Mouse (Mus musculus) stomach, postnatal 0 days (tissue): ENCODE measurements at regions not wholly inside any gene's neighbourhood (a gene's known extent, or its start where the extent isn't known, plus 50 kb on each side); places are given as distances from the start of the nearest gene placed in this dataset.

ENCODE experiments used
- ATAC-seq: fragments of 200-750 bp; cut with Nextera tagmentation; 2 replicates; pipeline ENCODE4 v1.8.0; 2017; ENCODE audit not compliant: low FRiP score, low TSS enrichment
- DNase-seq: peaks from one replicate; pipeline ENCODE4 v3.0.0-alpha.2; 2016; ENCODE audit warnings: low spot score
- H3K27ac ChIP-seq: fragments of 300-500 bp; sonication (generic); replicated peaks from 2 replicates; pipeline ENCODE4 v1.5.1; 2014; ENCODE audit warnings: mild to moderate bottlenecking, control low read depth
- H3K27me3 ChIP-seq: fragments of 300-500 bp; sonication (generic); 2 replicates; pipeline ENCODE4 v1.6.1; 2014; ENCODE audit warnings: low read length; ENCODE audit not compliant: control insufficient read depth, insufficient read depth
- H3K36me3 ChIP-seq: fragments of 300-500 bp; sonication (generic); 2 replicates; pipeline ENCODE4 v1.6.1; 2014; ENCODE audit warnings: low read length, mixed read lengths; ENCODE audit not compliant: control insufficient read depth, insufficient read depth
- H3K4me1 ChIP-seq: fragments of 300-500 bp; sonication (generic); replicated peaks from 2 replicates; pipeline ENCODE4 v1.6.1; 2014; ENCODE audit warnings: antibody characterized with exemption; ENCODE audit not compliant: control insufficient read depth, insufficient read depth
- H3K4me2 ChIP-seq: fragments of 300-500 bp; sonication (generic); replicated peaks from 2 replicates; pipeline ENCODE4 v1.6.1; 2014; ENCODE audit warnings: low read depth, mild to moderate bottlenecking, control low read depth, moderate library complexity
- H3K4me3 ChIP-seq: fragments of 300-500 bp; sonication (generic); 2 replicates; pipeline ENCODE4 v1.5.1; 2014; ENCODE audit warnings: low read depth, low read length, control low read depth
- H3K9ac ChIP-seq: fragments of 300-500 bp; sonication (generic); 2 replicates; pipeline ENCODE4 v1.6.1; 2014; ENCODE audit warnings: mild to moderate bottlenecking, low read length, control low read depth, mixed read lengths
- H3K9me3 ChIP-seq: fragments of 300-500 bp; sonication (generic); 2 replicates; pipeline ENCODE4 v1.6.1; 2016; ENCODE audit warnings: low read length; ENCODE audit not compliant: control insufficient read depth
- CTCF ChIP-seq: IDR thresholded peaks from 2 replicates; pipeline ENCODE4 v1.5.1; 2016; ENCODE audit warnings: antibody characterized with exemption, low read depth, mild to moderate bottlenecking, moderate library complexity
- EP300 ChIP-seq: optimal IDR thresholded peaks from 2 replicates; pipeline ENCODE3; 2016; ENCODE audit warnings: antibody characterized with exemption
- WGBS: fragments of 180-500 bp; shearing (Covaris S2); extraction: QIAGEN DNeasy Blood & Tissue Kit; methylation state at CpG from one replicate; pipeline ENCODE4 v1.1.7; 2014; 5-methylcytosine and 5-hydroxymethylcytosine counted together

DNA sequence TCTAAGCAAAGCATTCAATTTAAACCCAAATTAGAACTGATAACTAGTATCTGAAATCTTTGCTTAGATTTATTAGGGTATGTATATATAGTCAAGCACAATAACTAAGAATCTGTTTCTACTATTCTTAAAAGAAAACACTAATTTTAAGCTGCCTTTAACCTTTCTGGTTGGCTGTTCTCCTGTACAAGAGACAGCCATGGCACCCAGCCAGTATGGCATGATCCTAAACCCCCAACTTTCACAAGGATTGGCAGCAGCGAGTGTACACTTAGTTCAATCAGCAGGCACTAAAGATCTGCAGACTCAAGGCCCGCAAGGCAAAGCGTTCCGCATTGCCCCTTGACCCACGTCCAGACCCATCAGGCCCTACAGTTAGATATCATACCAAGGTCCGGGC lies 91.3 kb upstream of the Crim1 start:
- no peaks in the 10 kb centered on the region for H3K36me3 ChIP-seq
- H3K27ac ChIP-seq: no peak overlapping the region
- 96% methylated on average over 6 of the region's 6 CpGs for WGBS
- no peak for TF ChIP-seq EP300
- no peak for TF ChIP-seq CTCF
- ATAC-seq (no peak), DNase-seq (no peak)
- H3K9ac ChIP-seq: no peak overlapping the region
- H3K27me3 ChIP-seq: no peaks in the 10 kb centered on the region
- H3K9me3 ChIP-seq: no peaks in the 10 kb centered on the region
- no peak overlapping the region for H3K4me2 ChIP-seq
- no peaks in the 10 kb centered on the region for H3K4me1 ChIP-seq
- no peak overlapping the region for H3K4me3 ChIP-seq

GRCm38 (mm10) chr17:78109364-78110222 lies 90.5 kb upstream of the Crim1 start:
- no peaks in the 10 kb centered on the region for H3K36me3 ChIP-seq
- no peak overlapping the region for H3K27ac ChIP-seq
- no peak overlapping the region for H3K4me3 ChIP-seq
- H3K27me3 ChIP-seq: no peaks in the 10 kb centered on the region
- TF ChIP-seq CTCF (no peak), EP300 (no peak)
- H3K9me3 ChIP-seq: no peaks in the 10 kb centered on the region
- H3K4me1 ChIP-seq: no peaks in the 10 kb centered on the region
- DNase-seq (no peak), ATAC-seq (no peak)
- WGBS: 66% methylated on average over 7 of the region's 7 CpGs
- H3K4me2 ChIP-seq: no peak overlapping the region
- no peak overlapping the region for H3K9ac ChIP-seq

DNA sequence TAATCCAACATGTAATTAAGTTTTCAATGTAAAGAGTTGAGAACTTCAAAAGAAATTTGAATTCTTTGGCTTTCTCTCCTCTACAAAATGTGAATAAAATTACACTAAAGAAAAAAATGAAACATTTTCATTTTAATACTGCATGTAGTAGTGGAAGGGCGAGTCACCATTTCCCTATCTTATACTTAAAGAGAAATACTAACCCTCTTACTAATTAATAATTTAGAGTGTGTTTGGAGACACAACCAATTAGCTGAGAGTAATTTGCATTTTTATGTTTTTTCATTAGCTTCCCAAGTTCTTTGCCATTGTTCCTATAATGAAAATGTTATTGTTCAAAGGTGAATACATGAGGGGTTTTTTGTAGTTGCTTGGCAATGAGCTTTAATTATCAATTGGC lies 67.9 kb upstream of the Crim1 start:
- H3K4me2 ChIP-seq: no peak overlapping the region
- WGBS: 83% methylated on average over 1 of the region's 1 CpGs

GRCm38 (mm10) chr17:78137986-78138385 lies 62.1 kb upstream of the Crim1 start:
- Histone ChIP-seq H3K4me1 (no peaks in the 10 kb centered on the region), H3K9me3 (no peaks in the 10 kb centered on the region)
- TF ChIP-seq CTCF (no peak), EP300 (no peak)

More for the DNA sequence above, 67.9 kb upstream of the Crim1 start:
- no peaks in the 10 kb centered on the region for H3K36me3 ChIP-seq
- ATAC-seq: no peak
- TF ChIP-seq CTCF (no peak), EP300 (no peak)
- no peak for DNase-seq
- H3K9ac ChIP-seq: no peak overlapping the region
- no peaks in the 10 kb centered on the region for H3K27me3 ChIP-seq
- H3K4me1 ChIP-seq: no peaks in the 10 kb centered on the region
- no peaks in the 10 kb centered on the region for H3K9me3 ChIP-seq
- H3K27ac ChIP-seq: no peak overlapping the region
- H3K4me3 ChIP-seq: no peak overlapping the region

DNA sequence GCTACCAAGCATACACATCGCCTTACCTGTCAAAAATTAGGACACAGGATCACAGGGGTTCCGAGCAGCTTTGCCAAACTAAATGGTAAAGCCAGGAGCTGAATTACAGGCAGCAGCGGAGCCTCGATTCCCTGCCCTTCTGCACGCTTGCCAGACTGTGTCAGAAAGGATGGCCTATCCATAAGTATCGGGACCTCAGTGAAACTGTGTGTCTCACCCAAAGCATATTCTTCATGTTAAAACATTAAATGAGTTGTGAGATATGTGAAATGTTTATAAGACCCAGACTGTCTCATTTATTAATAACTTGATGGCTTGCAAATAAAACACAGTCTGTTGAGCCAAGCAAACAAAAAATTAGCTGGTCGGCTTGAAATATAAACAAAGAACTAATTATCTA lies 59.4 kb upstream of the Crim1 start:
- Histone ChIP-seq H3K9ac (no peak overlapping the region), H3K4me2 (no peak overlapping the region), H3K27me3 (no peaks in the 10 kb centered on the region), H3K27ac (no peak overlapping the region), H3K36me3 (no peaks in the 10 kb centered on the region), H3K9me3 (no peaks in the 10 kb centered on the region), H3K4me3 (no peak overlapping the region), H3K4me1 (no peaks in the 10 kb centered on the region)
- TF ChIP-seq CTCF (no peak), EP300 (no peak)
- DNase-seq (no peak), ATAC-seq (no peak)
- WGBS: 66% methylated on average over 7 of the region's 7 CpGs

More at GRCm38 (mm10) chr17:78137986-78138385, 62.1 kb upstream of the Crim1 start:
- Histone ChIP-seq H3K4me3 (no peak overlapping the region), H3K27me3 (no peaks in the 10 kb centered on the region), H3K27ac (no peak overlapping the region), H3K36me3 (no peaks in the 10 kb centered on the region), H3K9ac (no peak overlapping the region), H3K4me2 (no peak overlapping the region)
- 65% methylated on average over 1 of the region's 1 CpGs for WGBS
- DNase-seq: no peak
- no peak for ATAC-seq

DNA sequence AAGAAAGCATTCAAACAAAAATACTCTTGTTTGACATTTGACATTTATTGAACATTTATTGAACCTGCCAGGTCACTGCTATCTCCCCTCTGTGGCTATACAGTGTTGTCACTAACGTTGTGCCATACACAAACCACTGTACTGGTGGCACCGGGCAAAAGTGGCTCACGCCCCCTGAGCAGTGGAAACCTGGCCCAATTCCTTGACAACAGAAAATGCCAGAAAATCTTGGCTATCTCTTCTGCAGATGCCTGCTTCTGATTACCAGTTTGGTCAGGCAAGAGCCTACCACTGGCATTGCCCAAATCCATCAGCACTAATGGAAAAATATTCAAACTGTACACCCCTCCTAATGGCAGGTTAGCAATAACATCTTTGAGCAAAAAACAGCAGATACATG lies 58.9 kb upstream of the Crim1 start:
- no peak overlapping the region for H3K4me2 ChIP-seq
- no peak overlapping the region for H3K4me3 ChIP-seq
- H3K9ac ChIP-seq: no peak overlapping the region
- 76% methylated on average over 3 of the region's 3 CpGs for WGBS
- no peak overlapping the region for H3K27ac ChIP-seq
- no peaks in the 10 kb centered on the region for H3K9me3 ChIP-seq
- no peaks in the 10 kb centered on the region for H3K27me3 ChIP-seq
- no peaks in the 10 kb centered on the region for H3K36me3 ChIP-seq
- H3K4me1 ChIP-seq: no peaks in the 10 kb centered on the region
- ATAC-seq: no peak
- no peak for TF ChIP-seq EP300
- no peak for TF ChIP-seq CTCF
- DNase-seq: no peak
